Mouse (Mus musculus) CH12F3 (cell line): ENCODE results near the gene Gtf2h3.
"Not testable (repeated sequence)": the region's sequence is repeated elsewhere in the genome, so short reads cannot be mapped to it uniquely, and the experiment has no call there.

Source experiments
- in situ Hi-C: fragments of 300-500 bp; cut with MboI; formaldehyde crosslinking; loops from 2 replicates; pipeline ENCODE4 v1.14.3; 2020; ENCODE audit warnings: low sequenced_read_pairs

The Gtf2h3 gene

GRCm38 (mm10) chr5:124635068-124635467, 56.1 kb downstream of the Gtf2h3 start:
- in situ Hi-C loops, result not testable (repeated sequence)

- in situ Hi-C loops, result no loop called here
Measured at GRCm38 (mm10) chr5:124636139-124636538, 57.2 kb downstream of the Gtf2h3 start.

GRCm38 (mm10) chr5:124636694-124637093, 57.8 kb downstream of the Gtf2h3 start:
- in situ Hi-C loops, result no loop called here

- in situ Hi-C loops, result no loop called here
Measured at GRCm38 (mm10) chr5:124637300-124637699, 58.4 kb downstream of the Gtf2h3 start.

- in situ Hi-C loops, result no loop called here
Measured at GRCm38 (mm10) chr5:124637836-124638235, 58.9 kb downstream of the Gtf2h3 start.
